Mouse (Mus musculus) testis, adult 2 months (tissue): ENCODE results near the gene Antxr2.

Source experiments
- CTCF ChIP-seq: fragments of 200-500 bp; IDR thresholded peaks from 2 replicates; pipeline ENCODE4 v1.5.1; 2012; ENCODE audit warnings: low read depth, mild to moderate bottlenecking, inconsistent platforms, low read length, moderate library complexity; ENCODE audit not compliant: control insufficient read depth, insufficient read depth, insufficient replicate concordance
- POLR2A ChIP-seq: fragments of 200-500 bp; IDR thresholded peaks from 2 replicates; pipeline ENCODE4 v1.6.1; 2012; ENCODE audit warnings: low read depth, mild to moderate bottlenecking, inconsistent platforms, low read length, moderate library complexity; ENCODE audit not compliant: control insufficient read depth

DNA sequence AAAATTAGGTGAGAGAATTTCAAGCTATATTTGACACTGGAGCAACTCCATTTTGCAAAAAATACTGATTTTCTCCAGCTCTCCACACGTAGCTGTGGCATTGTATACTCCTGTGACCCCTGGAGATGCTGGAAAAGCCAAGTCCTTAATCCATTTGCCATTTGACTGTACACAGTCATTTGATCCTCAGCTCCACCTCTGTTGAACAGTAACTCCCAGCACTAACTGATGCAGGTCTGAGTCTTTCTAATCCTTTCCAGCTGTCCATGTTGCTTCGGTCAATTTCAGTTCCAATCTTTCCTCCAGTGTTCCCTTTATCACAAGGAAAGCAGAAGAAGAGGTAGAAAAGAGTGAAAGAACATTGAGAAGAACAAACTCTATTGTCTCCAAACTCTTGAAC lies 195.4 kb downstream of the Antxr2 start:
- TF ChIP-seq CTCF: no peak
- no peak for TF ChIP-seq POLR2A
